Mouse (Mus musculus) neural tube, embryonic 12.5 days (tissue): ENCODE measurements around the gene Grik4. TPM values are rescaled to one million over a fixed set of nuclear protein-coding genes. Genes with fewer than 3 reads are reported as not detected.

ENCODE experiments used
- ATAC-seq: fragments of 200-750 bp; cut with Nextera tagmentation; 2 replicates; pipeline ENCODE4 v1.8.0; 2017; ENCODE audit warnings: low read depth, mild to moderate bottlenecking, moderate TSS enrichment, moderate library complexity; ENCODE audit not compliant: low FRiP score
- H3K27ac ChIP-seq: fragments of 300-500 bp; sonication (generic); 2 replicates; pipeline ENCODE4 v1.5.1; 2016
- H3K27me3 ChIP-seq: fragments of 300-500 bp; sonication (generic); replicated peaks from 2 replicates; pipeline ENCODE4 v1.6.1; 2016; ENCODE audit warnings: mild to moderate bottlenecking
- H3K36me3 ChIP-seq: fragments of 300-500 bp; sonication (generic); 2 replicates; pipeline ENCODE4 v1.6.1; 2016; ENCODE audit warnings: mild to moderate bottlenecking
- H3K4me1 ChIP-seq: fragments of 300-500 bp; sonication (generic); 2 replicates; pipeline ENCODE4 v1.6.1; 2016
- H3K4me2 ChIP-seq: fragments of 300-500 bp; sonication (generic); replicated peaks from 2 replicates; pipeline ENCODE4 v1.6.1; 2016; ENCODE audit warnings: mild to moderate bottlenecking
- H3K4me3 ChIP-seq: fragments of 300-500 bp; sonication (generic); 2 replicates; pipeline ENCODE4 v1.5.1; 2016
- H3K9ac ChIP-seq: fragments of 300-500 bp; sonication (generic); 2 replicates; pipeline ENCODE4 v1.6.1; 2016; ENCODE audit warnings: mild to moderate bottlenecking
- H3K9me3 ChIP-seq: fragments of 300-500 bp; sonication (generic); 2 replicates; pipeline ENCODE4 v1.6.1; 2016; ENCODE audit warnings: mild to moderate bottlenecking
- WGBS: fragments of 180-500 bp; shearing (Covaris S2); methylation state at CpG from one replicate; pipeline ENCODE4 v1.1.7; 2016; 5-methylcytosine and 5-hydroxymethylcytosine counted together
- polyA plus RNA-seq: library from polyadenylated mRNA; unstranded; fragments of >200 nt; fragmentation: Nextera tagmentation; extraction: Ambion mirVana; gene quantifications from 2 replicates; pipeline ENCODE4 v1.2.1, GENCODE M21; 2016

The Grik4 gene
- polyA plus RNA-seq, 1 experiment from 2014 or later, result 5.1 TPM

GRCm38 (mm10) chr9:42943057-42943529 is 1.2 kb downstream of the Grik4 start:
- H3K4me2 ChIP-seq, result peak overlapping the region; percentile 97
- no peak overlapping the region for H3K27ac ChIP-seq
- WGBS, result 2% methylated on average over 9 of the region's 9 CpGs
- H3K27me3 ChIP-seq, result peaks cover 23% of the 10 kb centered on the region; the same call in 1 of the 2 replicates
- H3K4me3 ChIP-seq, result peak overlapping the region; percentile 76
- no peaks in the 10 kb centered on the region for H3K36me3 ChIP-seq
- H3K9me3 ChIP-seq, result no peaks in the 10 kb centered on the region
- ATAC-seq, result peak; percentile 30
- H3K9ac ChIP-seq, result peak overlapping the region; percentile 92
- peaks cover 17% of the 10 kb centered on the region for H3K4me1 ChIP-seq

GRCm38 (mm10) chr9:42942148-42942547 is 2.1 kb downstream of the Grik4 start:
- Histone ChIP-seq H3K4me1 (peaks cover 17% of the 10 kb centered on the region), H3K27me3 (peaks cover 23% of the 10 kb centered on the region; the same call in 1 of the 2 replicates), H3K36me3 (no peaks in the 10 kb centered on the region), H3K9me3 (no peaks in the 10 kb centered on the region), H3K27ac (no peak overlapping the region), H3K4me2 (peak overlapping the region; percentile 97; the same call in 1 of the 2 replicates), H3K9ac (no peak overlapping the region), H3K4me3 (no peak overlapping the region)
- ATAC-seq, result no peak
- WGBS, result 49% methylated on average over 4 of the region's 4 CpGs

GRCm38 (mm10) chr9:42932146-42932545 is 12.1 kb downstream of the Grik4 start:
- H3K4me2 ChIP-seq, result no peak overlapping the region
- H3K4me3 ChIP-seq, result no peak overlapping the region
- ATAC-seq, result no peak
- H3K27me3 ChIP-seq, result no peaks in the 10 kb centered on the region
- H3K27ac ChIP-seq, result no peak overlapping the region
- peaks cover 20% of the 10 kb centered on the region for H3K4me1 ChIP-seq
- H3K9ac ChIP-seq, result no peak overlapping the region; the same call in 1 of the 2 replicates
- H3K36me3 ChIP-seq, result no peaks in the 10 kb centered on the region
- WGBS, result 54% methylated on average over 7 of the region's 7 CpGs
- no peaks in the 10 kb centered on the region for H3K9me3 ChIP-seq

- no peaks in the 10 kb centered on the region for H3K36me3 ChIP-seq
- no peak overlapping the region for H3K27ac ChIP-seq
- no peak overlapping the region for H3K9ac ChIP-seq
- H3K4me3 ChIP-seq, result no peak overlapping the region
- peaks cover 21% of the 10 kb centered on the region for H3K4me1 ChIP-seq
- ATAC-seq, result 0 out of 2 replicates have a peak, but pooled peaks have one; percentile 17
- H3K4me2 ChIP-seq, result no peak overlapping the region
- no peaks in the 10 kb centered on the region for H3K27me3 ChIP-seq
- WGBS, result 56% methylated on average over 10 of the region's 10 CpGs
- no peaks in the 10 kb centered on the region for H3K9me3 ChIP-seq
Measured at GRCm38 (mm10) chr9:42927498-42927897, 16.8 kb downstream of the Grik4 start.

GRCm38 (mm10) chr9:42926564-42926963 is 17.7 kb downstream of the Grik4 start:
- peaks cover 21% of the 10 kb centered on the region for H3K4me1 ChIP-seq
- H3K4me2 ChIP-seq, result no peak overlapping the region
- H3K36me3 ChIP-seq, result no peaks in the 10 kb centered on the region
- no peak for ATAC-seq
- no peak overlapping the region for H3K27ac ChIP-seq
- H3K4me3 ChIP-seq, result no peak overlapping the region
- no peaks in the 10 kb centered on the region for H3K27me3 ChIP-seq
- H3K9me3 ChIP-seq, result no peaks in the 10 kb centered on the region
- H3K9ac ChIP-seq, result no peak overlapping the region
- 91% methylated on average over 6 of the region's 6 CpGs for WGBS

GRCm38 (mm10) chr9:42921830-42922229 is 22.5 kb downstream of the Grik4 start:
- Histone ChIP-seq H3K4me2 (no peak overlapping the region), H3K27ac (no peak overlapping the region), H3K4me3 (no peak overlapping the region), H3K4me1 (no peaks in the 10 kb centered on the region; the same call in 1 of the 2 replicates), H3K36me3 (no peaks in the 10 kb centered on the region), H3K27me3 (no peaks in the 10 kb centered on the region), H3K9ac (no peak overlapping the region), H3K9me3 (no peaks in the 10 kb centered on the region)
- ATAC-seq, result no peak
- 72% methylated on average over 4 of the region's 4 CpGs for WGBS

- H3K4me1 ChIP-seq, result no peaks in the 10 kb centered on the region; the same call in 1 of the 2 replicates
- H3K9ac ChIP-seq, result no peak overlapping the region
- no peak overlapping the region for H3K4me3 ChIP-seq
- no peaks in the 10 kb centered on the region for H3K36me3 ChIP-seq
- H3K9me3 ChIP-seq, result no peaks in the 10 kb centered on the region
- no peak for ATAC-seq
- 60% methylated on average over 7 of the region's 7 CpGs for WGBS
- no peak overlapping the region for H3K4me2 ChIP-seq
- H3K27ac ChIP-seq, result no peak overlapping the region
- no peaks in the 10 kb centered on the region for H3K27me3 ChIP-seq
Measured at GRCm38 (mm10) chr9:42920190-42920589, 24.1 kb downstream of the Grik4 start.

GRCm38 (mm10) chr9:42917911-42918310 is 26.4 kb downstream of the Grik4 start:
- Histone ChIP-seq H3K4me2 (no peak overlapping the region), H3K4me1 (no peaks in the 10 kb centered on the region; the same call in 1 of the 2 replicates), H3K9ac (no peak overlapping the region), H3K27ac (no peak overlapping the region), H3K27me3 (no peaks in the 10 kb centered on the region; the same call in 1 of the 2 replicates), H3K36me3 (no peaks in the 10 kb centered on the region), H3K4me3 (no peak overlapping the region), H3K9me3 (no peaks in the 10 kb centered on the region)
- ATAC-seq, result no peak
- WGBS, result 78% methylated on average over 7 of the region's 7 CpGs

- H3K9ac ChIP-seq, result no peak overlapping the region
- ATAC-seq, result no peak
Measured at GRCm38 (mm10) chr9:42913201-42913600, 31.1 kb downstream of the Grik4 start.

GRCm38 (mm10) chr9:42908657-42909313 is 35.5 kb downstream of the Grik4 start:
- no peak overlapping the region for H3K4me2 ChIP-seq
- no peaks in the 10 kb centered on the region for H3K36me3 ChIP-seq
- no peaks in the 10 kb centered on the region for H3K9me3 ChIP-seq
- H3K9ac ChIP-seq, result no peak overlapping the region
- H3K27ac ChIP-seq, result no peak overlapping the region
- WGBS, result 38% methylated on average over 8 of the region's 8 CpGs
- peaks cover 28% of the 10 kb centered on the region for H3K4me1 ChIP-seq
- no peak overlapping the region for H3K4me3 ChIP-seq
- ATAC-seq, result no peak
- H3K27me3 ChIP-seq, result no peaks in the 10 kb centered on the region; the same call in 1 of the 2 replicates

More at GRCm38 (mm10) chr9:42913201-42913600, 31.1 kb downstream of the Grik4 start:
- Histone ChIP-seq H3K27me3 (no peaks in the 10 kb centered on the region; the same call in 1 of the 2 replicates), H3K4me3 (no peak overlapping the region), H3K9me3 (no peaks in the 10 kb centered on the region), H3K4me1 (peaks cover 7% of the 10 kb centered on the region; the same call in 1 of the 2 replicates), H3K4me2 (no peak overlapping the region), H3K27ac (no peak overlapping the region), H3K36me3 (no peaks in the 10 kb centered on the region)
- 90% methylated on average over 2 of the region's 2 CpGs for WGBS

- Histone ChIP-seq H3K4me2 (no peak overlapping the region), H3K4me3 (no peak overlapping the region), H3K27ac (no peak overlapping the region), H3K9me3 (no peaks in the 10 kb centered on the region), H3K36me3 (no peaks in the 10 kb centered on the region), H3K9ac (no peak overlapping the region), H3K4me1 (peaks cover 28% of the 10 kb centered on the region), H3K27me3 (no peaks in the 10 kb centered on the region; the same call in 1 of the 2 replicates)
- WGBS, result 32% methylated on average over 3 of the region's 3 CpGs
- no peak for ATAC-seq
Measured at GRCm38 (mm10) chr9:42906995-42907394, 37.3 kb downstream of the Grik4 start.

GRCm38 (mm10) chr9:42898091-42898591 is 46.2 kb downstream of the Grik4 start:
- H3K36me3 ChIP-seq, result no peaks in the 10 kb centered on the region
- peak; percentile 59 for ATAC-seq
- peaks cover 12% of the 10 kb centered on the region; the same call in 1 of the 2 replicates for H3K27me3 ChIP-seq

More at GRCm38 (mm10) chr9:42898091-42898591, 46.2 kb downstream of the Grik4 start:
- WGBS, result 4% methylated on average over 11 of the region's 11 CpGs
- Histone ChIP-seq H3K4me2 (peak overlapping the region; percentile 96), H3K27ac (no peak overlapping the region; the same call in 1 of the 2 replicates), H3K4me3 (peak overlapping the region; percentile 48; the same call in 1 of the 2 replicates), H3K9ac (peak overlapping the region; percentile 63), H3K9me3 (no peaks in the 10 kb centered on the region), H3K4me1 (peaks cover 27% of the 10 kb centered on the region)
